Mouse (Mus musculus): ENCODE results near the gene Hoxc4.

Gene Hoxc4

GRCm38 (mm10) chr15:103083598-103083997, 64.9 kb downstream of the Hoxc4 start:
- no peak for DNase-seq (ENCODE audit: low read depth, low spot score)

GRCm38 (mm10) chr15:103084944-103085343, 66.2 kb downstream of the Hoxc4 start:
- DNase-seq (ENCODE audit: low read depth, low spot score), result no peak

GRCm38 (mm10) chr15:103085831-103086671, 67.3 kb downstream of the Hoxc4 start:
- peak; percentile 12 for DNase-seq (ENCODE audit: low read depth, low spot score)
